Mouse (Mus musculus) erythroblast, embryonic 14.5 days (primary cell): ENCODE measurements around the gene Ldlrad1.

Experiments
- GATA1 ChIP-seq: IDR thresholded peaks from 2 replicates; pipeline ENCODE4 v1.6.1; 2012; ENCODE audit warnings: low read length, inconsistent platforms, mixed read lengths
- TAL1 ChIP-seq: IDR thresholded peaks from 3 replicates; pipeline ENCODE4 v1.6.1; 2012; ENCODE audit warnings: low read length, inconsistent platforms, mixed read lengths

DNA sequence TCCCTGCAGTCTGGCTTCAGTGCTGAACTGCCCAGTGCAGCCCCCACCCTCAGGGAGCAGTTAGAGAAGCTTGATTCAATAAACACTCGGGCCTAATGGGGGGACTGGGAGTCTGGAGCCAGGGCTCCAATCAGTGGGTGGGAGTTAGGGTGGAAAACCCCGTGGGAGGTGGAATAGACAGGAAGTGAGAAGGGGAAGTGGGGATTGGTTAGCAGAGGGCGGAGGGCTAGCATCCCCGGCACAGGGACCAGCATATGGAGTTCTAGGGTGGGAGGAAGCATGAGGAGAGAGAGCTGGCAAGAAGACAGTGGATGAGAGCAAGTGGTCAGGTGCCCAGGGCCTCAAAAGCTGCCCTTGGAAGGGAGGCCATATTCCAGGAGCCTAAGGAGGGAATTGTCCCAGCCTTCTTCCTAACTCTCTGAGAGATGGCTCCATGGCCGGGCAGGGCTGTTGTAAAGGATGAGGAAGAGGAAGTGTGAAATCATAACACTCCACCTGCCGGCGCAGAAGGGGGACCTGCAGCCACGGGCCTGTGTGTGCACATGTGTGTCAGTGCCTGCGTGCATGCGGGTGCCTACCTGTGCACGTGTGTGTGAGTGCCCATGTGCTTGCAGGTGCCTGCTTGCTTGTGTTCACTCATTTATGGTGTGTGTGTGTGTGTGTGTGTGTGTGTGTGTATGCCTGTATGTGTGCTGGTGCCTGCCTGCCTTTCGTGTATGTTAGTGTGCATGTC is 4.5 kb downstream of the Ldlrad1 start:
- TF ChIP-seq GATA1, result no peak
- no peak for TF ChIP-seq TAL1
